Mouse (Mus musculus): ENCODE data around the gene Tmem129. TPM values are rescaled to one million over a fixed set of nuclear protein-coding genes. Genes with fewer than 3 reads are reported as not detected.

The Tmem129 gene
- polyA plus RNA-seq, 1 experiment from 2014 or later = 35.7 TPM

- Histone ChIP-seq H3K9ac (ENCODE audit: low read depth, low read length) (peak overlapping the region; percentile 50; the same call in 1 of the 2 replicates), H3K4me1 (replicated peaks; ENCODE audit: control insufficient read depth, insufficient read depth, low read length) (peaks cover 18% of the 10 kb centered on the region), H3K36me3 (ENCODE audit: control insufficient read depth, insufficient read depth, low read length) (0 out of 2 replicates have a peak, but pooled peaks cover 2% of the 10 kb centered on the region), H3K27ac (ENCODE audit: low read depth, low read length) (no peak overlapping the region), H3K4me2 (peak overlapping the region; percentile 85), H3K27me3 (replicated peaks; ENCODE audit: control insufficient read depth, insufficient read depth, low read length) (no peaks in the 10 kb centered on the region), H3K9me3 (ENCODE audit: control insufficient read depth, low read length) (no peaks in the 10 kb centered on the region), H3K4me3 (ENCODE audit: low read depth, low read length) (peak overlapping the region; percentile 92)
- 49% methylated on average over 4 of the region's 4 CpGs for WGBS
- ATAC-seq (replicated peaks; ENCODE audit: low FRiP score) = no peak
- no peak for DNase-seq (ENCODE audit: low spot score)
These were observed 30.2 kb downstream of the Tmem129 start for GRCm38 (mm10) chr5:33627968-33628367.

- no peak for ATAC-seq (replicated peaks; ENCODE audit: low FRiP score)
- H3K4me3 ChIP-seq (ENCODE audit: low read depth, low read length) = no peak overlapping the region
- H3K27ac ChIP-seq (ENCODE audit: low read depth, low read length) = no peak overlapping the region
- no peaks in the 10 kb centered on the region for H3K27me3 ChIP-seq (replicated peaks; ENCODE audit: control insufficient read depth, insufficient read depth, low read length)
- H3K4me1 ChIP-seq (replicated peaks; ENCODE audit: control insufficient read depth, insufficient read depth, low read length) = peaks cover 7% of the 10 kb centered on the region
- no peak overlapping the region for H3K9ac ChIP-seq (ENCODE audit: low read depth, low read length)
- no peak for DNase-seq (ENCODE audit: low spot score)
- H3K4me2 ChIP-seq = no peak overlapping the region
- H3K9me3 ChIP-seq (ENCODE audit: control insufficient read depth, low read length) = no peaks in the 10 kb centered on the region
- peaks cover 2% of the 10 kb centered on the region; the same call in 1 of the 2 replicates for H3K36me3 ChIP-seq (ENCODE audit: control insufficient read depth, insufficient read depth, low read length)
- WGBS = 80% methylated on average over 3 of the region's 3 CpGs
These were observed 34.5 kb downstream of the Tmem129 start for GRCm38 (mm10) chr5:33623766-33624165.

- WGBS = 93% methylated on average over 2 of the region's 2 CpGs
- no peak for ATAC-seq (replicated peaks; ENCODE audit: low FRiP score)
- H3K4me2 ChIP-seq = no peak overlapping the region
- no peak overlapping the region for H3K9ac ChIP-seq (ENCODE audit: low read depth, low read length)
- H3K4me3 ChIP-seq (ENCODE audit: low read depth, low read length) = no peak overlapping the region
- DNase-seq (ENCODE audit: low spot score) = no peak
- no peak overlapping the region for H3K27ac ChIP-seq (ENCODE audit: low read depth, low read length)
- H3K4me1 ChIP-seq (replicated peaks; ENCODE audit: control insufficient read depth, insufficient read depth, low read length) = peaks cover under 1% of the 10 kb centered on the region
- peaks cover 2% of the 10 kb centered on the region; the same call in 1 of the 2 replicates for H3K36me3 ChIP-seq (ENCODE audit: control insufficient read depth, insufficient read depth, low read length)
- H3K27me3 ChIP-seq (replicated peaks; ENCODE audit: control insufficient read depth, insufficient read depth, low read length) = no peaks in the 10 kb centered on the region
- H3K9me3 ChIP-seq (ENCODE audit: control insufficient read depth, low read length) = no peaks in the 10 kb centered on the region
These were observed 35.5 kb downstream of the Tmem129 start for GRCm38 (mm10) chr5:33622671-33623070.

- Histone ChIP-seq H3K4me2 (no peak overlapping the region), H3K4me1 (replicated peaks; ENCODE audit: control insufficient read depth, insufficient read depth, low read length) (no peaks in the 10 kb centered on the region), H3K9me3 (ENCODE audit: control insufficient read depth, low read length) (no peaks in the 10 kb centered on the region), H3K27ac (ENCODE audit: low read depth, low read length) (no peak overlapping the region), H3K36me3 (ENCODE audit: control insufficient read depth, insufficient read depth, low read length) (peaks cover 3% of the 10 kb centered on the region), H3K27me3 (replicated peaks; ENCODE audit: control insufficient read depth, insufficient read depth, low read length) (no peaks in the 10 kb centered on the region), H3K9ac (ENCODE audit: low read depth, low read length) (no peak overlapping the region), H3K4me3 (ENCODE audit: low read depth, low read length) (no peak overlapping the region)
- DNase-seq (ENCODE audit: low spot score) (no peak), ATAC-seq (replicated peaks; ENCODE audit: low FRiP score) (no peak)
- 86% methylated on average over 6 of the region's 6 CpGs for WGBS
These were observed 43.8 kb downstream of the Tmem129 start for GRCm38 (mm10) chr5:33614391-33614790.

- no peak for DNase-seq (ENCODE audit: low spot score)
- 93% methylated on average over 1 of the region's 1 CpGs for WGBS
- H3K36me3 ChIP-seq (ENCODE audit: control insufficient read depth, insufficient read depth, low read length) = peaks cover 16% of the 10 kb centered on the region
These were observed 46.4 kb downstream of the Tmem129 start for GRCm38 (mm10) chr5:33611795-33612194.

GRCm38 (mm10) chr5:33609226-33609625 is 49.0 kb downstream of the Tmem129 start:
- no peak overlapping the region for H3K9ac ChIP-seq (ENCODE audit: low read depth, low read length)
- H3K36me3 ChIP-seq (ENCODE audit: control insufficient read depth, insufficient read depth, low read length) = peaks cover 20% of the 10 kb centered on the region
- no peak for ATAC-seq (replicated peaks; ENCODE audit: low FRiP score)
- DNase-seq (ENCODE audit: low spot score) = no peak
- H3K9me3 ChIP-seq (ENCODE audit: control insufficient read depth, low read length) = no peaks in the 10 kb centered on the region
- 89% methylated on average over 1 of the region's 1 CpGs for WGBS
- no peak overlapping the region for H3K4me2 ChIP-seq
- H3K4me3 ChIP-seq (ENCODE audit: low read depth, low read length) = no peak overlapping the region
- no peaks in the 10 kb centered on the region for H3K27me3 ChIP-seq (replicated peaks; ENCODE audit: control insufficient read depth, insufficient read depth, low read length)
- H3K27ac ChIP-seq (ENCODE audit: low read depth, low read length) = no peak overlapping the region
- no peaks in the 10 kb centered on the region for H3K4me1 ChIP-seq (replicated peaks; ENCODE audit: control insufficient read depth, insufficient read depth, low read length)

More at GRCm38 (mm10) chr5:33611795-33612194, 46.4 kb downstream of the Tmem129 start:
- Histone ChIP-seq H3K4me1 (replicated peaks; ENCODE audit: control insufficient read depth, insufficient read depth, low read length) (no peaks in the 10 kb centered on the region), H3K9ac (ENCODE audit: low read depth, low read length) (no peak overlapping the region), H3K27ac (ENCODE audit: low read depth, low read length) (no peak overlapping the region), H3K27me3 (replicated peaks; ENCODE audit: control insufficient read depth, insufficient read depth, low read length) (no peaks in the 10 kb centered on the region), H3K4me3 (ENCODE audit: low read depth, low read length) (no peak overlapping the region), H3K4me2 (no peak overlapping the region), H3K9me3 (ENCODE audit: control insufficient read depth, low read length) (no peaks in the 10 kb centered on the region)
- no peak for ATAC-seq (replicated peaks; ENCODE audit: low FRiP score)

GRCm38 (mm10) chr5:33607434-33607833 is 50.8 kb downstream of the Tmem129 start:
- Histone ChIP-seq H3K4me1 (replicated peaks; ENCODE audit: control insufficient read depth, insufficient read depth, low read length) (no peaks in the 10 kb centered on the region), H3K27me3 (replicated peaks; ENCODE audit: control insufficient read depth, insufficient read depth, low read length) (no peaks in the 10 kb centered on the region), H3K9me3 (ENCODE audit: control insufficient read depth, low read length) (no peaks in the 10 kb centered on the region), H3K4me3 (ENCODE audit: low read depth, low read length) (no peak overlapping the region), H3K27ac (ENCODE audit: low read depth, low read length) (no peak overlapping the region), H3K4me2 (no peak overlapping the region), H3K36me3 (ENCODE audit: control insufficient read depth, insufficient read depth, low read length) (peaks cover 20% of the 10 kb centered on the region), H3K9ac (ENCODE audit: low read depth, low read length) (no peak overlapping the region)
- 94% methylated on average over 15 of the region's 15 CpGs for WGBS
- ATAC-seq (replicated peaks; ENCODE audit: low FRiP score) (no peak), DNase-seq (ENCODE audit: low spot score) (no peak)

- no peak overlapping the region for H3K9ac ChIP-seq (ENCODE audit: low read depth, low read length)
- H3K4me1 ChIP-seq (replicated peaks; ENCODE audit: control insufficient read depth, insufficient read depth, low read length) = no peaks in the 10 kb centered on the region
- no peaks in the 10 kb centered on the region for H3K27me3 ChIP-seq (replicated peaks; ENCODE audit: control insufficient read depth, insufficient read depth, low read length)
- WGBS = 78% methylated on average over 7 of the region's 7 CpGs
- H3K36me3 ChIP-seq (ENCODE audit: control insufficient read depth, insufficient read depth, low read length) = peaks cover 20% of the 10 kb centered on the region
- H3K9me3 ChIP-seq (ENCODE audit: control insufficient read depth, low read length) = no peaks in the 10 kb centered on the region
- no peak overlapping the region for H3K4me3 ChIP-seq (ENCODE audit: low read depth, low read length)
- ATAC-seq (replicated peaks; ENCODE audit: low FRiP score) (no peak), DNase-seq (ENCODE audit: low spot score) (no peak)
- H3K27ac ChIP-seq (ENCODE audit: low read depth, low read length) = no peak overlapping the region
- H3K4me2 ChIP-seq = no peak overlapping the region
These were observed 51.6 kb downstream of the Tmem129 start for GRCm38 (mm10) chr5:33606631-33607030.

- 81% methylated on average over 5 of the region's 5 CpGs for WGBS
- Histone ChIP-seq H3K9me3 (ENCODE audit: control insufficient read depth, low read length) (no peaks in the 10 kb centered on the region), H3K9ac (ENCODE audit: low read depth, low read length) (no peak overlapping the region), H3K36me3 (ENCODE audit: control insufficient read depth, insufficient read depth, low read length) (peaks cover 23% of the 10 kb centered on the region), H3K4me1 (replicated peaks; ENCODE audit: control insufficient read depth, insufficient read depth, low read length) (no peaks in the 10 kb centered on the region), H3K27me3 (replicated peaks; ENCODE audit: control insufficient read depth, insufficient read depth, low read length) (no peaks in the 10 kb centered on the region), H3K27ac (ENCODE audit: low read depth, low read length) (no peak overlapping the region), H3K4me2 (no peak overlapping the region), H3K4me3 (ENCODE audit: low read depth, low read length) (no peak overlapping the region)
- ATAC-seq (replicated peaks; ENCODE audit: low FRiP score) = no peak
- no peak for DNase-seq (ENCODE audit: low spot score)
These were observed 52.9 kb downstream of the Tmem129 start for GRCm38 (mm10) chr5:33605314-33605713.
